Mouse (Mus musculus): ENCODE measurements around the gene Nudt16l1. TPM values are rescaled to one million over a fixed set of nuclear protein-coding genes. Genes with fewer than 3 reads are reported as not detected.

Nudt16l1 gene
- polyA plus RNA-seq, 1 experiment from 2014 or later, result 145 TPM

DNA sequence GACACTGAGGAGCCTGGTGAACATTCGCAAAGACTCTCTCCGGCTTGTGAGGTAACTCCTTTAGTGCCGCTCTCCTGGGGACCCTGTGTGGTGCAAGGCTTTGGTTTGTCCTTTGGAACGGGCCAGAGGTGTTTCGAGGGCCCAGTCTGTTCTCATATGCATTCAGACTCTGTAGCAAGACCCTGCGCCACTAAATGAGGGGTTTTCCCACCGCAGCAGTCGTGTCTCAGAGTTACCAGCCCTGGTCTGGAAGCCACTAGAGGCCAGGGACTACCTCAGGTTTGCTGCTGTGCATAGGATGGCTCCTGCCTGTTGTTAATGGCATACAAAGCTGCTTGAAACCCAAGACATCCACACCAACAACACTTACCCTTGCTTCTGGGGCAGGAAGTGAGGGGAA lies 27.8 kb upstream of the Nudt16l1 start:
- ATAC-seq (replicated peaks; ENCODE audit: low FRiP score, low TSS enrichment, low read depth) (no peak), DNase-seq (ENCODE audit: low spot score) (no peak)
- Histone ChIP-seq H3K9me3 (ENCODE audit: control insufficient read depth, low read length) (no peaks in the 10 kb centered on the region), H3K9ac (ENCODE audit: low read length) (no peak overlapping the region), H3K4me2 (ENCODE audit: low read length) (no peak overlapping the region), H3K27me3 (replicated peaks; ENCODE audit: control insufficient read depth, insufficient read depth, low read length) (no peaks in the 10 kb centered on the region), H3K36me3 (ENCODE audit: control insufficient read depth, insufficient read depth, low read length) (peaks cover 50% of the 10 kb centered on the region), H3K4me1 (replicated peaks; ENCODE audit: control insufficient read depth, insufficient read depth, low read length) (no peaks in the 10 kb centered on the region), H3K27ac (ENCODE audit: low read depth) (no peak overlapping the region), H3K4me3 (ENCODE audit: low read depth, low read length) (no peak overlapping the region)
- WGBS, result 94% methylated on average over 8 of the region's 8 CpGs

DNA sequence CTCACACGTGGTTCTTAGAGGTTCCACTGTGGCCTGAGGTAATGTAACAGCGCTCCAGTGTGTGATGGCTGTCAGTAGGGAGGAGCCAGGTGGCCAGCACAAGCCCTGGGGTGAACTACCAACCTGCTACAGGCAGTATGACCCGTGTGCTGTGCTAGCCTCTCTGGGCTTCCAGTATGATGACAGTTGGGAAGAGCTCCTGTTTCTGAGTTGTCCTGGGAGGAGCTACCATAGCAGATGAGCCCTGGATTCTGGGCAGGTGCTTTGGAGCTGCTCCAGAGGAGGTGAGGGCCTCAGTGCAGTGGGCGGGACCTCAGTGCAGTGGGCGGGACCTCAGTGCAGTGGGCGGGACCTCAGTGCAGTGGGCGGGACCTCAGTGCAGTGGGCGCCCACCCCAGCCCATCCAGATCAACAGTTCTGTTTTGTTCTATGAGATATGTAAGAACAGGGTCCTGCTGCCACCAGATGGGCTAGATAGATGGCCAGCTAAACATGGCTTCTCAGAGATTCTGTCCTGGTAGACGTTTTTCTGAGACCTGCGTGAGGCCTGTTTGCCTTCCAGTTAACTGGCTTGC lies 26.4 kb upstream of the Nudt16l1 start:
- 72% methylated on average over 10 of the region's 10 CpGs for WGBS
- Histone ChIP-seq H3K27me3 (replicated peaks; ENCODE audit: control insufficient read depth, insufficient read depth, low read length) (no peaks in the 10 kb centered on the region), H3K4me3 (ENCODE audit: low read depth, low read length) (no peak overlapping the region), H3K9ac (ENCODE audit: low read length) (no peak overlapping the region), H3K27ac (ENCODE audit: low read depth) (no peak overlapping the region), H3K4me1 (replicated peaks; ENCODE audit: control insufficient read depth, insufficient read depth, low read length) (no peaks in the 10 kb centered on the region), H3K9me3 (ENCODE audit: control insufficient read depth, low read length) (no peaks in the 10 kb centered on the region), H3K36me3 (ENCODE audit: control insufficient read depth, insufficient read depth, low read length) (peaks cover 63% of the 10 kb centered on the region), H3K4me2 (ENCODE audit: low read length) (no peak overlapping the region)
- no peak for DNase-seq (ENCODE audit: low spot score)
- ATAC-seq (replicated peaks; ENCODE audit: low FRiP score, low TSS enrichment, low read depth), result no peak

DNA sequence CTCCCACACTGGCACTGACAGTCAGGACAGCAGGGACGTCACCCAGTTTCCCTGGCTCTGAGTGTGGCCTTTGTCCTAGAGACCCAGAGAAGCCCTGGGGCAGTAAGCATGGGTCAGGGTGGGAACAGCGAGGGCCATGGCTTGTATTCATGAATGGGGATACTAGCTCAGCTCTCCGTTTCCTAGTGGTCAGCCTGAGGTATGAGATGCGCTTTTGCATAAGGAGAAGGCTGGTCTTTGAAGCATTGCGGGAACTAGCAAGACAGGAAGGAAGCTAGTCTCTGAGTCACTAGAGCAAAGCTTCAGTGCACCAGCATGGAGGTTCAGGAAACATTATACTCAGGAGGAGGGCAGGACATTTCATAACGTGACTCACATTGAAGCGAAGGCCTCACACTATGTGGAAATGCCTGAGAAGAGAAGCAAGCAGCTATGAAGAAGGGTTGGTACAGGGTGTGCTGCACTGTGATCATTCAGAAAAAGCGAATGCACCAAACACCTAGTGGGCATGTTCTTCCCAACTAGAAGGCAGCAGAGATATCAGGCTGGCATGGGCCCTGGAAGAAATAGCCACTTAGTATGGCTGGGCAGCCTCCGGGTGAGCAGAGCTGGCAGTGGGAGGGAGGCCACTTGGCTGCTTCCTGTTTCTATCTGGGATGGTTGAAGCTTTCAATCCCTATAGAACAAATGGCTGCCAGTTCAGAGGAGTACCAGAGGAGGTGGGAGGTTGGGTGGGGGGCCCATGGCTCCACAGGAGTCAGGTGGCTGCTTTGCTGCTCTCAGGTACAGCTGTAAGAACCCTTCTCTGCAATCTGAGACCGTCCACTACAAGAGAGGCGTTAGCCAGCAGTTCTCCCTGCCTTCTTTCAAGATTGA lies 25.4 kb upstream of the Nudt16l1 start:
- H3K4me3 ChIP-seq (ENCODE audit: low read depth, low read length), result no peak overlapping the region
- ATAC-seq (replicated peaks; ENCODE audit: low FRiP score, low TSS enrichment, low read depth), result 0 out of 2 replicates have a peak, but pooled peaks have one; percentile 5
- H3K4me2 ChIP-seq (ENCODE audit: low read length), result no peak overlapping the region
- no peaks in the 10 kb centered on the region for H3K9me3 ChIP-seq (ENCODE audit: control insufficient read depth, low read length)
- no peak overlapping the region for H3K9ac ChIP-seq (ENCODE audit: low read length)
- H3K4me1 ChIP-seq (replicated peaks; ENCODE audit: control insufficient read depth, insufficient read depth, low read length), result no peaks in the 10 kb centered on the region
- H3K27ac ChIP-seq (ENCODE audit: low read depth), result 0 out of 2 replicates have a peak overlapping the region, but pooled peaks have one; percentile 48
- 70% methylated on average over 11 of the region's 11 CpGs for WGBS
- H3K36me3 ChIP-seq (ENCODE audit: control insufficient read depth, insufficient read depth, low read length), result peaks cover 57% of the 10 kb centered on the region
- no peaks in the 10 kb centered on the region for H3K27me3 ChIP-seq (replicated peaks; ENCODE audit: control insufficient read depth, insufficient read depth, low read length)
- no peak for DNase-seq (ENCODE audit: low spot score)

DNA sequence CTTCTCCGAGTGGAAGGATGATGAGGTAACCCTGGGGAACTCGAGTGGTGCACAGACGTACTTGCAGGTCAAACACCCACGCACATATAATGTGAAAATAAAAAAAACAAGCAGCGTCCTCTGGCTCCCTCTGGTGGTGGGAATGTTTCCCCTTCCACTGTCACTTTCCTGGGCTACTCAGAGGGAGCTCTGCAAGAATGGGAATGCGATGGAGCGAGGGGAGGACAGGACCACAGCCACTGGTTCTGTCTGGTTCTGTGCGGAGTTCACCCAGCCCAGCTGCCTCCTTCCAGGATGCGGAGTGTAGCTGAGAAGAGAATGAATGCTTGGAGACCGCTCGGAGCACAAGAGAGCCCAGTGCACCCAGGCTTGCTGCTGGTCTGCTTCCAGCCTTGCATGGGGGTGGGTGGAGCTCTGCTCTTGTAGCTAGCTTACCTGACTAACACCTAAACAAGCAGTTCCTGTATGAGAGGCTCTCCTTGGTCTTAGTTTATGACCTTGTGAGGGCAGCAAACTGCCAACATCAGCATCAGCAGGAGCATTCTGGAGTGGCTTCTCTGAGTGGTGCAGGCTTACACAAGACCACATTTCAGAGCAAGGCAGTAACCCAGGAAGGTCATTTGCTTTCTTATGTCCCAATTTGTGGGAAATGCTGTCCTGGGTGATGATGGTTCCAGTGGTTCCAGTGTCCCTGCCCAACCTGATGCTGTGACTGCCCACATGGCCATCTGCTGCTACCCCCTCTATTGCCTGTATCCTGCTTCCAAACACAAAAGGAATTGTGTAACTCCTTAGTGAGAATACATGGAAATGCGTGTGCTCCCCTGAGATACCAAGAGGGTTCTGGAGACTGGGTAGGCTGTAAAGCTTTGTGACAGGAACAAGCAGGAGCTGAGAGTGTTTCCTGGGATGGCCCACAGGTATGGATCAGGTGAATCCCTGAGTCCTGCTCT lies 24.5 kb upstream of the Nudt16l1 start:
- peak; percentile 60 for ATAC-seq (replicated peaks; ENCODE audit: low FRiP score, low TSS enrichment, low read depth)
- no peak overlapping the region for H3K9ac ChIP-seq (ENCODE audit: low read length)
- H3K4me3 ChIP-seq (ENCODE audit: low read depth, low read length), result no peak overlapping the region
- H3K9me3 ChIP-seq (ENCODE audit: control insufficient read depth, low read length), result no peaks in the 10 kb centered on the region
- 0 out of 2 replicates have a peak overlapping the region, but pooled peaks have one; percentile 48 for H3K27ac ChIP-seq (ENCODE audit: low read depth)
- no peaks in the 10 kb centered on the region for H3K4me1 ChIP-seq (replicated peaks; ENCODE audit: control insufficient read depth, insufficient read depth, low read length)
- H3K36me3 ChIP-seq (ENCODE audit: control insufficient read depth, insufficient read depth, low read length), result peaks cover 59% of the 10 kb centered on the region
- peak; percentile 98 for DNase-seq (ENCODE audit: low spot score)
- no peaks in the 10 kb centered on the region for H3K27me3 ChIP-seq (replicated peaks; ENCODE audit: control insufficient read depth, insufficient read depth, low read length)
- WGBS, result 34% methylated on average over 12 of the region's 12 CpGs
- H3K4me2 ChIP-seq (ENCODE audit: low read length), result no peak overlapping the region

DNA sequence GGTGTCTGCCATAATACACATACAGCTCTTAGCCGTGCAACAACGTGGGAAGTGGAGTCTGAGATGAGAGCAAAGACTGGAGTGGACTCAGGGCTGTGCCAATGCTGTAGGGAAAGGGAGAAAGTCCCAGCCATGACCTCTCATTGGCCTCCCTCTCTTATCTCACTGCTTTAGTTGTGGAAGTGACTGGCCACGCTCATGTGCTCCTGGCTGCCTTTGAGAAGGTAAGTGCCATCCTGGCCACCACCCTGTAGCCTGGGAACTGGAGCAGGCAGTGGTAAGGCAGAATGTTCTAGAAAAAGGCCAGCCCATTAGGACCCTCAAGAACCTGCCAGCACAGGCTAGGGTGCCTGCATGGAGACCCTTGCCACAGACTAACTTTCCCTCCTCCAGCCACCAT lies 22.6 kb upstream of the Nudt16l1 start:
- 85% methylated on average over 3 of the region's 3 CpGs for WGBS
- H3K27me3 ChIP-seq (replicated peaks; ENCODE audit: control insufficient read depth, insufficient read depth, low read length), result no peaks in the 10 kb centered on the region
- H3K4me1 ChIP-seq (replicated peaks; ENCODE audit: control insufficient read depth, insufficient read depth, low read length), result no peaks in the 10 kb centered on the region
- peaks cover 62% of the 10 kb centered on the region for H3K36me3 ChIP-seq (ENCODE audit: control insufficient read depth, insufficient read depth, low read length)
- no peak overlapping the region for H3K4me3 ChIP-seq (ENCODE audit: low read depth, low read length)
- no peak overlapping the region for H3K4me2 ChIP-seq (ENCODE audit: low read length)
- H3K27ac ChIP-seq (ENCODE audit: low read depth), result no peak overlapping the region
- DNase-seq (ENCODE audit: low spot score), result no peak
- no peak for ATAC-seq (replicated peaks; ENCODE audit: low FRiP score, low TSS enrichment, low read depth)
- no peaks in the 10 kb centered on the region for H3K9me3 ChIP-seq (ENCODE audit: control insufficient read depth, low read length)
- H3K9ac ChIP-seq (ENCODE audit: low read length), result no peak overlapping the region

DNA sequence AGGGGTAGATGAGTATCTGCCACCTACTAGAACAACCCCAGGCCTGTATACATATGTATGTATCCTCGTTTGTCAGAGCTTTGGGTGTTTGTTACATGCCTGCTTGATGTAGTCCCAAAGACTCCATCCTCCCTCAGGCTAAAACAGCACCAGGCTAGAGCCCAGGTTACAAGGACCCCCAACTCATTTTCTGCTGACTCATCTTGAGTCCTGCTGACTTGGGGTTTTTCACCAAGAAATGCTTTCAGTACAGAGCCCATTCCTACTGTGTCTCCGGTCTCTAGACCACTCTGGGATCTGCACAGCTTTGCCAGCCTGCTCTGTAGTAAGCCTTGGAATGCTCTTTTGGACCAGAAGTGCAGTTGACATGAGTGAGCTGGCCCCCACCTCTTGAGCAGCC lies 22.0 kb upstream of the Nudt16l1 start:
- Histone ChIP-seq H3K27ac (ENCODE audit: low read depth) (no peak overlapping the region), H3K4me1 (replicated peaks; ENCODE audit: control insufficient read depth, insufficient read depth, low read length) (no peaks in the 10 kb centered on the region), H3K4me3 (ENCODE audit: low read depth, low read length) (no peak overlapping the region), H3K9me3 (ENCODE audit: control insufficient read depth, low read length) (no peaks in the 10 kb centered on the region), H3K4me2 (ENCODE audit: low read length) (no peak overlapping the region), H3K27me3 (replicated peaks; ENCODE audit: control insufficient read depth, insufficient read depth, low read length) (no peaks in the 10 kb centered on the region), H3K9ac (ENCODE audit: low read length) (no peak overlapping the region), H3K36me3 (ENCODE audit: control insufficient read depth, insufficient read depth, low read length) (peaks cover 58% of the 10 kb centered on the region)
- WGBS, result 90% methylated on average over 2 of the region's 2 CpGs
- no peak for DNase-seq (ENCODE audit: low spot score)
- no peak for ATAC-seq (replicated peaks; ENCODE audit: low FRiP score, low TSS enrichment, low read depth)

DNA sequence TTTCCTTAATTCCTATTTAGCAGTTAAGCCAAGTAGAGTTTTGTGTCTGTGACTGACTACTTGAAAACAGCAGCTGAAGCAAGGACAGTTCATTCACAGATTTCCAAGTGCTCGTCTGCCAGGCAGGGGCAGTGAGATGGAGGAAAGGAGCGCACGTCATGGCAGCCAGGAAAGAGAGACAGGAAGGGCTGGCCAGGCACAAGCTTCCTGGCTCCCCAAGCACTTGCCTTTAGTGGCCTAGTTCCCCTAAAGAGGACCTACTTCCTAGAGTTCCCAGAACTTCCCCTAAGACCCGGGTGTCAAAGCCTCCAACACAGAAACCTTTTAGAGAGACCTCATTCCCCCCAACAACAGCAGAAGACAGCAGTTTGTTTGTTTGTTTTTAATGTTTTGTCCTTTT lies 18.0 kb upstream of the Nudt16l1 start:
- H3K4me3 ChIP-seq (ENCODE audit: low read depth, low read length), result no peak overlapping the region
- no peak overlapping the region for H3K27ac ChIP-seq (ENCODE audit: low read depth)
- ATAC-seq (replicated peaks; ENCODE audit: low FRiP score, low TSS enrichment, low read depth) (no peak), DNase-seq (ENCODE audit: low spot score) (no peak)
- 82% methylated on average over 4 of the region's 4 CpGs for WGBS
- no peak overlapping the region for H3K4me2 ChIP-seq (ENCODE audit: low read length)
- H3K27me3 ChIP-seq (replicated peaks; ENCODE audit: control insufficient read depth, insufficient read depth, low read length), result no peaks in the 10 kb centered on the region
- H3K36me3 ChIP-seq (ENCODE audit: control insufficient read depth, insufficient read depth, low read length), result peaks cover 74% of the 10 kb centered on the region
- no peaks in the 10 kb centered on the region for H3K4me1 ChIP-seq (replicated peaks; ENCODE audit: control insufficient read depth, insufficient read depth, low read length)
- H3K9me3 ChIP-seq (ENCODE audit: control insufficient read depth, low read length), result no peaks in the 10 kb centered on the region
- H3K9ac ChIP-seq (ENCODE audit: low read length), result no peak overlapping the region

DNA sequence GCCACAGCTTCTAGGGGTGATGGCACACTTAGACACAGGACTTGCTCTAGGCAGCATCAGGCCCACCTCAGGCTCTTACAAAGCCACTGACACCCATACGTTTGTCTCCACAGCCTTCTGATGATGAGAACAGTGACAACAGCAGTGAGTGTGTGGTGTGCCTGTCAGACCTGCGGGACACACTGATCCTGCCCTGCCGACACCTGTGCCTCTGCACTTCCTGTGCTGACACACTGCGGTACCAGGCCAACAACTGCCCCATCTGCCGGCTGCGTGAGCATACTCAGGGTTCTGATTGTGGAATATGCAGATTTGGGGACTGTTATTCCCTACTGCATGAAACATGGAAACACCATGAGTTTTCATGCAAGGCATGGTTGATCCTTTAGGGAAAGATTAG lies 16.1 kb upstream of the Nudt16l1 start:
- H3K9ac ChIP-seq (ENCODE audit: low read length), result no peak overlapping the region
- H3K4me2 ChIP-seq (ENCODE audit: low read length), result no peak overlapping the region
- peaks cover 78% of the 10 kb centered on the region for H3K36me3 ChIP-seq (ENCODE audit: control insufficient read depth, insufficient read depth, low read length)
- no peak overlapping the region for H3K27ac ChIP-seq (ENCODE audit: low read depth)
- ATAC-seq (replicated peaks; ENCODE audit: low FRiP score, low TSS enrichment, low read depth), result no peak
- no peaks in the 10 kb centered on the region for H3K27me3 ChIP-seq (replicated peaks; ENCODE audit: control insufficient read depth, insufficient read depth, low read length)
- H3K9me3 ChIP-seq (ENCODE audit: control insufficient read depth, low read length), result no peaks in the 10 kb centered on the region
- no peak overlapping the region for H3K4me3 ChIP-seq (ENCODE audit: low read depth, low read length)
- 94% methylated on average over 6 of the region's 6 CpGs for WGBS
- H3K4me1 ChIP-seq (replicated peaks; ENCODE audit: control insufficient read depth, insufficient read depth, low read length), result no peaks in the 10 kb centered on the region
- no peak for DNase-seq (ENCODE audit: low spot score)
